Mouse (Mus musculus): Measurements from ENCODE around the gene Kcnk10.
A peak's percentile ranks its signal among the peaks of the same experiment; 100 is the strongest.
"Not testable (repeated sequence)": the region's sequence is repeated elsewhere in the genome, so short reads cannot be mapped to it uniquely, and the experiment has no call there.

DNA sequence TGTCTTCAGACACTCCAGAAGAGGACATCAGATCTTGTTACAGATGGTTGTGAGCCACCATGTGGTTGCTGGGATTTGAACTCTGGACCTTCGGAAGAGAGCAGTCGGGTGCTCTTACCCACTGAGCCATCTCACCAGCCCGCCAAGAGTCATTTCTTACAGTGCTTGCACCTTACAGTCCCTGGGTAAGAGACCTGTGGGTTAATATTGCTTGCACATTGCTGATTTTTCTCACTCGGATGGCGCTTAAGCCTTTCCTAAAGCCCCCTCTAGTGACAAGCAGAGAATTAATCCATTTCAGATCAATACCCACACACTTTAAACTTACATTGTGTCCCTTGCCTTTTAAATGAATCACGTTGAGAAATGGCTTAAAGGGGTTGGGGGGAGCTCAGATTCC, 42.8 kb upstream of the Kcnk10 start:
- TF ChIP-seq CTCF (conservative IDR thresholded peaks at IDR 0.05 in 1 of 2, IDR thresholded peaks at IDR 0.05 in 1 of 2; ENCODE audit: low read depth in 2 of 2, low read length in 2 of 2), result peak in 1 of 2 experiments; percentile 81; a peak in 2 of 4 replicates
- not testable (repeated sequence) for TF ChIP-seq BHLHE40 (IDR thresholded peaks at IDR 0.05; ENCODE audit: low read depth, low read length); SIN3A (IDR thresholded peaks at IDR 0.05; ENCODE audit: low read length); UBTF (IDR thresholded peaks at IDR 0.05; ENCODE audit: low read depth, low read length); IRF4 (IDR thresholded peaks at IDR 0.05; ENCODE audit: low read depth, low read length); CHD2 (IDR thresholded peaks at IDR 0.05; ENCODE audit: low read length); POLR2A (IDR thresholded peaks at IDR 0.05; ENCODE audit: low read depth, low read length); USF1 (IDR thresholded peaks at IDR 0.05; ENCODE audit: low read depth, low read length); POLR2AphosphoS2 (IDR thresholded peaks at IDR 0.05; ENCODE audit: low read depth, low read length)
- 0 out of 2 replicates have a peak, but pooled peaks have one; percentile 49 for TF ChIP-seq MYC (IDR thresholded peaks at IDR 0.05; ENCODE audit: low read depth, low read length)

Data from CH12.LX (cell line).